Mouse (Mus musculus): ENCODE measurements around the gene Slc38a9.

The Slc38a9 gene

GRCm38 (mm10) chr13:112660574-112661381 is at the start of gene Slc38a9:
TSS of gene Slc38a9 (plus strand) at chr13:112660751.
- DNase-seq = peak; percentile 93 to 94

DNA sequence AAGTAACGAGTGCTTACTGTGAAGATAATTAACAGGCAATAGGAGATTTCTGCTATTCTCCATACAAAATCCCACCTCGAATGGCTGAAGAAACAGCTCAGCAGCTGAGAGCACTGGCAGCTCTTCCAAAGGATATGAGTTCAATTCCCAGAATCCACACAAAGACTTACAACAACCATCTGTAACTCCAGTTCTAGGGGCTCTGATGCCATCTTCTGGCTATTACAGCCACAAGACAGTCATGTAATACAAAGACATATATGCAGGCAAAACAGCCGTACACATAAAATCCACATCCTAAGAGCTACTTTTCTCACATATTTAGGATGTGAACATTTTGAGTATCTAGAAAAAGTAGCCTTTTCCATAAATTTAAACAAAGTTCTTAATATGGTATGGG is 39.0 kb upstream of the Slc38a9 start:
- no peak for DNase-seq

- DNase-seq = no peak
These were observed 36.9 kb upstream of the Slc38a9 start for GRCm38 (mm10) chr13:112623656-112624055.

DNA sequence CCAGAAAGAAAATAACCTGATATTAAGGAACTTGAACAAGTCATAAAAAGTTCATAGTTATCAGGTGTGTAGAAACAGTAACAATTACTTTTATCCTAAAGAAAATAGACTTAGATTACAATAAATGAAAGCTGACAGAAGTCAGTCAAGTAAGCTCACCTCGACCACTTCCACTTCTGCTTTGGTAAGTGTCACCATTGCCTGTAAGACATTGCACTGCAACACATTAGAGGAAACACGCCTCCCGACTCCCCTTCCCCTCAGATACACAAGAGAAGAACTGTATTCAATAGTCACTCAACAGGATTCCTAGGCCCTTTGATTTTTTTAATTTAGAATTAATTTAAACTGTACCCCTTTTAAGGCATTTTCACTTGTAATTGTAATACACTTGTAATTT is 35.9 kb upstream of the Slc38a9 start:
- no peak for DNase-seq

GRCm38 (mm10) chr13:112625566-112625965 is 35.0 kb upstream of the Slc38a9 start:
- DNase-seq = no peak

DNA sequence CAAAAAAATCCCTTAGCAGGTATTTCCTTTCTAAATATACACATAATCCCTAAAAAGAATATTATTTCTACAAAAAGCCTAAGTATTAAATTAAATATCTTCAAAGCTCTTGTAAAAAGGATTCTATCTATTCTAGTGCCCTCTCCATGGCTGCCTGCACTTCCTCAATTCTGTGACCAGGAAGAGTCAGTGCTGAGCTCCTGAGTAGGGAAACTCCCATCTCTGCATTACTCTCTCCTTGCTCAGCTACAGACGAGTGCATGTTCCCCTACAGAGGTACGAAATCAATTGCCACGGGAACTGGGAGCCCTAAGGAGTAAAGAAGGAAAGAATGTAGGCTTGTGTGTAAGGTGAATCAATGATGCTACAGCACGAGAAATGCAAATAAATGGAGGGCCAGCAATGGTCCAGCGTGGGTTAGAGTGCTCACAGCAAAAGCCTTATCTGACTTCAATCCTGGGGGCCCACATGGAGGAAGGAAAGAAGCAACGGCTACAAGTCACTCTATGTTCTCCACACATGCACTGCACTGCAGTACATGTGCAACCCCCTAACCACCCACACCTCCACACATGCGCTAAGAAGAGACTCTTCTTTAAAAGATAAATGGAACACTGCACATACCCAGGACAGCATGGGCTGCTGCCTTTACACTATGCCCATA is 25.2 kb upstream of the Slc38a9 start:
- no peak for DNase-seq

DNA sequence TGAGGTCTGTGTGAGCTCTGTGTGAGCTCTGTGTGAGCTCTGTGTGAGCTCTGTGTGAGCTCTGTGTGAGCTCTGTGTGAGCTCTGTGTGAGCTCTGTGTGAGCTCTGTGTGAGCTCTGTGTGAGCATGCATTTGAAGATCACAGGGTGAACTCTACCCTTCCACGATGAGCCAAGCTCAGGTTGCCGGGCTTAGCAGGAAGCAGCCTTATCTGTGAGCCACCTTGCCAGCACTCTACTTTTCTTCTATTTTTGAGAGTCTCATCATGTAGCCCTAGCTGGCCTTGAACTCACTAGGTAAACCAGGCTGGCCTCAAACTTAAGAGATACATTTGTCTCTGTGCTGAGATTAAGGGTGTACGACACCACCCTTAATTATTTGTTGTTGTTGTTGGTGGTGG is 24.1 kb upstream of the Slc38a9 start:
- no peak for DNase-seq

- DNase-seq = no peak
These were observed 21.4 kb upstream of the Slc38a9 start for GRCm38 (mm10) chr13:112639111-112639510.

- DNase-seq = no peak
These were observed 17.7 kb upstream of the Slc38a9 start for GRCm38 (mm10) chr13:112642897-112643296.

GRCm38 (mm10) chr13:112644996-112645395 is 15.6 kb upstream of the Slc38a9 start:
- DNase-seq = no peak

- no peak for DNase-seq
These were observed 14.9 kb upstream of the Slc38a9 start for GRCm38 (mm10) chr13:112645529-112646186.

- DNase-seq = no peak
These were observed 9.4 kb upstream of the Slc38a9 start for GRCm38 (mm10) chr13:112651183-112651582.

- DNase-seq = no peak
These were observed 8.3 kb upstream of the Slc38a9 start, which contains the start of gene Ddx4 for GRCm38 (mm10) chr13:112652205-112652604. TSS of gene Ddx4 (minus strand) at chr13:112652475.

GRCm38 (mm10) chr13:112659986-112660573 is 471 bp upstream of the Slc38a9 start:
- DNase-seq = no peak

DNA sequence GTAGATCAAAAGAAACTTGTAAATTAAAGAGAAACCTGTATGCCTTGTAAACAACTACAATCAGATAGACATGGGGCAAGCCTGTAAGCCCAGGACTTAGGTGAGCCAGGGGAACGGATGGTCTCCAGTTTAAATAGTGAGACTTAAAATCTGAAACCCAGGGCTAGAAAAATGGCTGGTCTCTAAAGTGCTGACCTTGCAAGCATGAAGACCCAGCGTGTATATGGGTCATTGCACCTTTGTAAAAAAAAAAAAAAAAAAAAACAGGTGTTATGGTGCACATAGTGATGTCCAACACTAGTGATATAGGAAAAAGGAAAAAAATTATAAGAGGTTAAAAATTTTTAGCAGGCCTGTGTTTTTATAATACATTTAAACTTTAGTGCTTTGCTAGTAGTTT is 1.1 kb downstream of the Slc38a9 start:
- DNase-seq = no peak

DNA sequence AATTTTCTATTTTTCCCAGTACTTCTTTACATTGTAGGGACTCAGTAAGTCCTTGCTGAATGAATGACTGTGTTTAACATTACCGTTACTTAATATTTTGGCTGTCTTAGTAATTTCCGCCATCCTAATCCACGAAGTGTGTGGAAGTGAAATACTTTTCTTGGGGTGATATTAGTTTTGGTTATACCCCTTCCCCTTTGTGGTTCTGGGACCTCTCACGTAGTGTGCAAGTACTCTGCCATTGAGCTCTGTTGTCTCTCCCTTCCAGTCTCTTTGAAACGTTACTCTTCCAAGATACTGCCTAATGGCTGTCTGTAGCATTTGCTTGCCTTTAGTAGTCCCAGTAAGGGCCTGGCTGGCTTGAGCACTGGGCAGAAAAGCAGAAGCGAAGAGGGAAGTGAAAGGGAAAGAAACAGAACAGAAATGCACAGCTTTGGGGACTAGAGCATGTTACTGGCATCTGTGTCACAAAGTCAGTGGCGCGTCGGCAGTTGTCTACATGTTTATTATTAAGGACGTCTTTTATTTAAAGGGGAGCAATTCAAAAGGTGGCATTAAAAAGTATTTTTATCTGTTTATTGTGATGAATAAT is 6.0 kb downstream of the Slc38a9 start:
- DNase-seq = no peak

GRCm38 (mm10) chr13:112667215-112667614 is 6.7 kb downstream of the Slc38a9 start:
- DNase-seq = no peak

GRCm38 (mm10) chr13:112671708-112672107 is 11.2 kb downstream of the Slc38a9 start:
- DNase-seq = peak in 1 of 2 experiments; percentile 23

GRCm38 (mm10) chr13:112672797-112673196 is 12.2 kb downstream of the Slc38a9 start:
- DNase-seq = no peak

DNA sequence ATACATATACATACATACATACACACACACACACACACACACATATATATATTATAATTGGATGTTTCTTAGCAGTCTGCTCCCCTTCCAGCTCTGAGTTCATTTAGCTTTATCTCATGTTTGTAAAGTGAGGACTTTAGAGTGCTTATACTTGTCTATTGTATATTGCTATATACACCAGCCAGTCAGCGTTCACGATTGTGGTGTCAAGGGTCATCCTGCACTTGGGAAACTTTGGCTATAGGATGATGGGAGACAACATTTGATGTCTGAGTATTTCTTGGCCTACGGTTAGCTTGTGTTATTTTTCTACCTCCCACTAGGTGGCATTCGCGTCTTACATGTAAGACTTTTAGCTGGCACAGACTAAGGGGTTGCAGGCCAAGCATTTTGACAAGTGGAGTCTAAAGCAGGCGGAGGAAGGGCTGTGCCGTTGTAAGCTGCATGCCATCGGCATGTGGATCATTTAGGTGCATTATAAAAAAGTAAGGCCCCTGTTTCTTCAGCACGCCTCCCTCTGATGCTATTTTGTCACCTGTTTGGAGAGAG is 13.4 kb downstream of the Slc38a9 start:
- DNase-seq = peak; percentile 58 to 74

GRCm38 (mm10) chr13:112678154-112678553 is 17.6 kb downstream of the Slc38a9 start:
- no peak for DNase-seq

GRCm38 (mm10) chr13:112683312-112683711 is 22.8 kb downstream of the Slc38a9 start:
- DNase-seq = no peak

GRCm38 (mm10) chr13:112683970-112684369 is 23.4 kb downstream of the Slc38a9 start:
- DNase-seq = no peak

All from lung, postnatal 4 days (tissue).